Mouse (Mus musculus) right cerebral cortex, adult 18-20 months (tissue): Measurements from ENCODE around the gene Pepd.
A peak's percentile ranks its signal among the peaks of the same experiment; 100 is the strongest.
"Not testable (repeated sequence)": the region's sequence is repeated elsewhere in the genome, so short reads cannot be mapped to it uniquely, and the experiment has no call there.

Experiments
- DNase-seq: peaks from one replicate; pipeline ENCODE4 v3.0.0; 2022; ENCODE audit warnings: mixed read lengths

Pepd gene

GRCm38 (mm10) chr7:34933142-34933541 is 21.0 kb downstream of the Pepd start:
- DNase-seq, result no peak

DNA sequence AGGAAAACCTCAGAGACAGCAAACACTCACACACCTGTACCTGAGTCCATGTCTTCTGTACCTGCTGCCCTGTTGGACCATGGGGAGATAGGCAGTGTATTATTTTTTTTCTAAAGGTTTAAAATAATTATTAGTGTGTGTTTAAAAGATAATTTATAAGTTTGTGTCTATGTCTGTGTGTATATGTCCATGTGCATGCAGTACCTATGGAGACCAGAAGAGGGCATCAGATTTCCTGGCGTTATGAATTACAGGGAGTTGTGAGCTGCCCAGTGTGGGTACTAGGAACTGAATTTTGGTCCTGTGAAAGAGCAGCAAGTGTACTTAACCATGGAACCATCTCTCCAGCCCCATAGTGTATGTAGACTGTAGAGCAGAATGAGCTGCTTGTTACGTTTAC is 24.2 kb downstream of the Pepd start:
- no peak for DNase-seq

GRCm38 (mm10) chr7:34938636-34939261 is 26.6 kb downstream of the Pepd start:
- DNase-seq, result no peak

DNA sequence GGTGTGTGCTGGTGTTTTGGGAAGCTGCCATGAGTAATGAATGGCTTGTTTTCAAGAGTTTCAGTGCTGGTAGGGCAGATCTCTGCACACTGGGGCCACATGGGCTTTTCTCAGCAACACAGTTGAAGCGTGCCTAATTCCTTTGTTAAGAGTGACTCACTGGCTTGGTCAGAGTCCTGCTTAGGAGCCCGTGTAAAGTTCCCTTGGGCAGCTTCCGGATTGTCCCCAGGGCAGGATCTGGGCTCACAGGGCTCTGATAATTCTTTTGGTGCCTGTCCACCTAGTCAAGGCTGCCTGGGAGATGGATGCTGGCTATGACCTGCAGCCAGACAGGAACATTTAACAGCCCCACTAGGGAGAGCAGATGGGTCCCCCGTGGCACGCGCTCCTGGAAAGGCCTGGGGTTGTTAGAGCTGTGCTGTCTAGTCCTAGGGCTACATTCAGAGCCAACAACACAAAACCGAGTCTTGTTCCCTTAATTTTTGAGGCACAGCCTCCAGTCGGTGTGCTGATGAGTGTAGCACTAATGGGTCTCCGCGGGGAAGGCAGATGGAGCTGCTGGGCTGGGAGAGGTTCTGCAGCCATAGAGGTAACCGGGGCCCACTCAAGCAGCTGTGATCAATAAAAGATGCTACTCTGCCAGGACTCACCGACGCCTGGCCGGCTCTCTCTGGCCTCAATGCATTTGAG is 27.2 kb downstream of the Pepd start:
- DNase-seq, result peak; percentile 34

- no peak for DNase-seq
These were observed 27.8 kb downstream of the Pepd start for GRCm38 (mm10) chr7:34939952-34940312.

GRCm38 (mm10) chr7:34943581-34944123 is 31.5 kb downstream of the Pepd start:
- DNase-seq, result no peak

DNA sequence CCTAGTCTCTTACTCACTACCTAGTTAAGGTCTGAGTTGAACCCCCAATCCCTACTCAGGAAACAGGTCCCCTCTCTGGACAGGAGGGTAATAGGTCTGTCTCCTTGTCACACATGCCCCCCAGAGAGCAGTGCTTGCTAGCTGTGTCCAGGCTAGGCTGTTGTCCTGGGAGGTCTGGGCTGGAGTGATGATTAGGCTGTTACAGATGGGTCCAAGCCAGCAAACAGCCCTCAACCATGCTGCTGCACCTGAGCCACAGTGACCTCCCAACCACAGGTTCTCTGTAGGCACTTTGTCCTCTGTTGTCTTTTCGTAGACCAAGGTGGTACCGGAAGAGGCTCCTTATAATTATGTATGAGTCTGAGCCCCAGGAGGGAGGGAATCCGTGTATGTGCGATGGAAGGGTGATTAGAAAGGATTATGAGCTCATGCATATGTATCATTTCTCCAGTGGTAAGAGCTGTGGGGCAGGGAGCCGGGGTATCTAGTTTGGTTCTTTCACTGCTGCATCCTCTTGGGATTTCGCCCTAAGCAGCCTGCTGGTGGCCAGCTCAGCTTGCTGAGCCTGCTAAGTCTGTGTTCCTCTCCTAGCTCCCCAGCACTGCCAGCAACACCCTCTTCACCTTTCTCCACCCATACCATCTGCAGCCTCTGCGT is 34.2 kb downstream of the Pepd start:
- DNase-seq, result no peak

DNA sequence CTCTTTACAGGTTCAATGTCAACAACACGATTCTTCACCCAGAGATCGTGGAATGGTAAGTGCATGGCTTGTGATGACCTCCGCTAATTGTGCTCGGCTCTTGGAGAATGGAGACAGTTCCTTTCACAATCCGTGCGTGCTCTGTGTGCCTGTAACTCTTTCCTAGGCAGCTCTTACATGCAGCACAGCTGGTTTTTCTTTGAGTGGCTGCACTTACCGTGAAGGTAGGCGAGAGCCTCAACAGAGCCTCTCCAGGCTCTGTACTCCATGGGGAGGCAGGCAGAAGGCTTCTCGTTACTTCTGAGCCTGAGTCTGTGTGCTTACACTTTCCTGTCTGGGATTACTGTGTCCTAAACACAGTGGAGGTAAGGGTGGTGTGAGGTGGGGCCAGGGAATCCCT is 42.4 kb downstream of the Pepd start:
- DNase-seq, result no peak

- DNase-seq, result no peak
These were observed 43.1 kb downstream of the Pepd start for GRCm38 (mm10) chr7:34955295-34955694.

DNA sequence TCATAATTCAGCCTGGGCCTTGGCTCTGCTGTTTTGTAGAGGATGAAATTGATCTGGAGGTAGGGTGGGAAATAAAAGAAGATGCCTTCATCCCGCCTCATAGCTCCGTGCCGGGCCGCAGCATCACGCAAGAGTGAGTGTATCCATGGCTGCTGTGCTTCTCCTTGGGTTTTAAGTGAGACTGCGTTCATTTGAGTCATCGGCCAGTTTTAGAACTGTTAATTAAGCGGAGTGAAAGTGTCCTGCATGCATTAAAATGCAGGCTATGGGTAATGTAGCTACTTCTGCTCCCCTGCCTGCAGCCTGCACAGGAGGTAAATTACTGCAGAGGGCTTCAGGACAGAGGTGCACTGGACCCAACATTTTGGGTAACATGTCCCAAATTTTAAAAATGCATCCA is 45.0 kb downstream of the Pepd start:
- peak; percentile 36 for DNase-seq

DNA sequence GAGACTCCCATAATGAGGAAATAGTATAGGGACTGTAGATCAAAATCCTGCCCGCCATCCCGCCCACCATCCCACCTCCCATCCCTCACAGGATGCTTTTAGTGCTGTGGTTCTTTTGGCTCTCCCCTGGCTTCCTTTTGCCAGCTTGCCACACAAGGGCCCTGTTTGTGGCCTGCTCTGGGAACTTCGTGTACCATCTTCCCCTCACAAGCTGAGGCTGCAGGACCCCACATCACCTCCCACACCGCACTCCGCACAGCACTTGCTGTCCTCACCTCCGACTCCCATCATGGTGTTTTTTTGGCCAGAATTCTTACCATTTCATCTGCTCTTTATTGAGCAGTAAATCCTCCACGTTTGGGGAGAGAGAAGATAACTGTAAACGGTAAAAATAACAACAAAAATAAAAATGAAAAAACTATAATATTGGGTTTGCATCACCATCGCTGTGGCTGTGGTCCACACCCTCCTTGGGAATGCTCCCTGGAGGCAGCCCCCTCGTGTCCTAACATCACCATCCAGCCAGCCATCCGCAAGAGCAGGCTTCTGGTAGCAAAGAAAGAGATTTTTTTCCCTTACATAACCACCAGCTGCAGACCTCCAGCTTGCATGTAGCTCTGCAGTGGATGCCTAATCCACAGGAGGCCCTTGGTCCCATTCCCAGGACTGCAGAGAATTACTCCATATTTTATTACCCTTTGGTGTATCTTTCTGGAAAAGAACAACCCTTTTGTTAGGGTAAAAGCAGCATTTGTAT is 51.9 kb downstream of the Pepd start:
- peak; percentile 51 for DNase-seq

GRCm38 (mm10) chr7:34967362-34967761 is 55.2 kb downstream of the Pepd start:
- DNase-seq, result no peak

- DNase-seq, result no peak
These were observed 56.7 kb downstream of the Pepd start for GRCm38 (mm10) chr7:34968749-34969433.

- DNase-seq, result no peak
These were observed 59.6 kb downstream of the Pepd start for GRCm38 (mm10) chr7:34971826-34972225.

- peak; percentile 19 for DNase-seq
These were observed 60.8 kb downstream of the Pepd start for GRCm38 (mm10) chr7:34972990-34973440.

GRCm38 (mm10) chr7:34973877-34974276 is 61.7 kb downstream of the Pepd start:
- no peak for DNase-seq

DNA sequence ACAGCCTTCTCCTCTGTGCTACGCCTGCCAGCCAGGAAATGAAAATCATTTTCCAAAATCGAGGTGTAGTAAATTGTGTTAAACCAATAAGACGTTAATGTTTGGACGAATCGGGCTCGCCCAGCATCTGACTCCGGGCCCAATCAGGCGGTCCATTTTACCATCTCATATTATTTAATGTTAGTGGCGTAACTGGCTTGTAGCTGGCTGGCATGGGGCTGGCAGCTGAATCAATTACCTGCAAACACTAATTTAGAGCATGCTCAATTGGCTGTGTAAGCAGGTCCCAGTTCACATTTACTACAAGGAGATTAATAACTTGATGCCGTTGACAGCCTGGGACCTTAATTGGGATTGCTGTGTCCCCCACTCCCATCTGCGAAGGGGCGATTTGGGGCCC is 63.7 kb downstream of the Pepd start:
- DNase-seq, result no peak

DNA sequence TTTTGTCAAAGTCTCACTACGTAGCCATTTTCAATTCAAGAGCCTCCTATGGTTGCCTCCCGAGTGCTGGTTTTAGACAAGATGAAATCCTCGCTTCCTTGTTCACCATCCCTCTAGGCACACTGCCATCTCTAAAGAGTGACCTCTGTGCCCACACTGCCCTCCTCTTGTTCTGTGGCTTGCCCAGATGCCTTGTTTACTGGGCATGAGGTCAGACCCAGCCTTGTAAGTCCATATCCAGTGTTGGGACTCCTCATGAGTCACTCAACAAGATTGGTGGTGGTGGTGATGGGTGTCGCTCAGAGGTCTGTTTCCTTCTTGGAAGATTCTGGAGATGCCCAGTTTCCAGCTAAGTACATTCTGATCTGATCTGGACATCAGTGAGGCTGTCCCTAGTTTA is 65.2 kb downstream of the Pepd start:
- DNase-seq, result no peak

DNA sequence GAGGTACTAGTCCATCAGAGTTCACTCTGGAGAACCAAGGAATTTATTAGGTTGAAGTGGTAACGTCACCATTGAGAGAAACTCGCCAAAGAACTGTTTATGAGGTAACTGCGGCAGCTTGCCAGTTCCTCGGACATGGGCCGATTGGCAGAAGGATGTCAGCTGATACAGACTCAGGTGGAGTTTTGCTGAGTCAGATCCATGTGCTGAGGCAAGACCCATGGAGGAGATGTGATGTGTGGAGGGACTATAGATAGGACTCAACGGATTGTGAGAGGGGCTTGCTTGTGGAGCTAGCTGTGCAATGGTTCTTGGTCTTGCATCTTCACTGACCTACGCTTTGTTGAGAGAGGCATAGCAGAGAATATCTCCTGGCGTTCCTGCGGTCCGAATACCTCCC is 69.6 kb downstream of the Pepd start:
- no peak for DNase-seq

DNA sequence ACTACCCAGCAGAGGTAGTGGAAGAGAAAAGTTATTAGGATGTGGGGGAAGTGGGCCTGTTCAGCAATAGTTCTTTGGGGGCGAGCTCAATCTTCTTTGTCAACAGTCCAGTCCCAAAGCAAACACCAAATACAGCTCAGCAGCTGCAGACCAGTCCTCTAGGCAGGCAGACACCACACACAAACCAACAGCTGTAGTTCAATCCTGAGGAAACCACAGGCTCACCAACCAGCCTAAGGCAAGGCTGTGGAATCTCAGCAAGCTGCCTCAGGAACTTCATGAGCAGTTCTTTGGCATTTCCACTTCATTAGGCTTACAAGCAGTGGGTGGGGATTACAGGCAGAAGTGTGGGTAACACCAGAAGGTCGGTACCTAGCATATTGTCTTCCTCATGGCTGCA is 70.2 kb downstream of the Pepd start:
- DNase-seq, result not testable (repeated sequence)

DNA sequence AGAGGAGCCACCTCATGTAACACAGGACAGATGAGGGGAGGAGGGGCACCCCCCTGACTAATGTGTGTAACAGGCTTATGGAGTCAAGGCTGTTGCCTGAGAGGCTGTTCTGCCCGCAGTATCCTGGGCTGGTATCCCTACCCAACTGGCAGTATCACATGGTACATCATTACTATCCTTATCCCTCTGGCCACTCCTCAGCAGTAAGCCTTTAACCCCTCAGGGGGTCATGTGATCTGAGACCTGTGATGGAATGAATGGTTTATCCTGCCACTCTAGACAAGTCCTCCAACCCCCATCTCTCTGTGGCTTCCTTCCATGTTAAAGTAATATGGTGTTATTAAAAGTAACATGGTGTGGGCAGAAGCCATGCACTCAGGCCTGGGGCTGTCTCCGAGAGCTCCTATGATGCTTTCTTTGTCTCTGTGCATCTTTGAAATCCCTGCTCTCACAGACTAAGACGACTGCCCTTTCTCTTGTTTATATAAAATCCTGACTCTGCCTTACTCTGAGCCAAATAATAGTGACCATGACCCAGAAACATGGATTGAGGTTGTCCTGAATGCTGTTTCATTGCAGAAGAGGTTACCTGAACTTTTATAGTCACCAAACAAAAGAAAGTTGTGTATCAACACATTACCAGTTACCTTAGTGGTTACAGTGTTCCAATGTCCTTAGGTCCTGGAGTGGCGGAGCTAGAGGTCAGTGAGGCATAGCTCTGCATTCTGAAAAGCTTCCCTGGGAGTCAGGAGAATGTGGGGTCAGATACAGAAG is 71.7 kb downstream of the Pepd start:
- DNase-seq, result no peak
